Mouse (Mus musculus) gastrocnemius, adult 18-20 months (tissue): ENCODE data around the gene Lpp. TPM values are rescaled to one million over a fixed set of nuclear protein-coding genes. Genes with fewer than 3 reads are reported as not detected.
A peak's percentile ranks its signal among the peaks of the same experiment; 100 is the strongest.

ENCODE experiments used
- DNase-seq: peaks from one replicate; pipeline ENCODE4 v3.0.0; 2021; ENCODE audit warnings: low spot score
- total RNA-seq, 2 experiments: library from RNA; stranded (reverse); gene quantifications; 2 replicates each; pipeline ENCODE4 v1.2.3; 2021

Gene Lpp
- total RNA-seq, 2 experiments from 2014 or later: 13.4 to 17.4 TPM

DNA sequence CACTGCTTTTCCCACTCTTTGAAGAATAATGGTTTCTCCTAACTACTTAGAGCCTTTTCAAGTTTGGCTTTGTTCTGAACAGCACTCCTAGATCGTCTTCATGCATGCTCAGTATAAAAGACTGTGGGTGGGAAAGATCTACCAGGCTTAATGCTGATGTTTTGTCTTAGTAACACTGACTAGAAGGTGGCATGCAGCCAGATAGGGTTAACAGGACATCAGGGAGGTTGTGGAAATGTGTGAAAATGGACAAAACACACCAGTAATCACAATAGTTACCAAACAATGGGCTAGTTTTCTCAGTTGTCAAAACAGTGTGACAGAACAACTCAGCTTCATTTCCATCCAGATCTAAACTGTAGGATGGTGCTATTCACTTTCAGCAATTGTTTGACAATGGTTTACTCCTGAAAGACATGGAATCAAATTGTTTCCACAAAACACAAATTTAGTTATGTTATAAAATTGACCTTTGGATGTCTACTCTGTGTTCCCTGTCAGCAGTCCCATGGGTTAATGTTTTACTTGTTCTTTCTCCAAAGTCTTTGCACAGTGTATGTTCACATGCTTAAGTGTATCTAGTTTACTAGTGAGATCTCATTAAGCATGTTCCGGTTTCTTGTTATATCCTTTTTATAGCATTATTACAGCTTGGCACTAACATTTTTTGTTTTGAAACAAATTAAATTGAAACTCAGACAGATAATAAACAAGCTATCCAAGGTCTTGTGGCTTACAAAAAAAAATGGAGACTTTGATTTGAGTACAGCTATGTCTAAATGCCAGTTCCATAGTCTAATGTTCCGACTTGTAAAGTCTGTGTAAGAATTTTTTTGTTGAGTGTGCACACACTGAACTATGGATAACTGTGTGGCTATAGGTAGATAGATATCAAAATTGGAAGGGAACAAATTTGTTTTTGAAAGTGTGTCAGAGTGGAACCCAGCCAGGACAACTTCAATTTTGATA, 229.2 kb downstream of the Lpp start:
- DNase-seq: no peak

GRCm38 (mm10) chr16:24624335-24624734, 231.0 kb downstream of the Lpp start:
- no peak for DNase-seq

DNA sequence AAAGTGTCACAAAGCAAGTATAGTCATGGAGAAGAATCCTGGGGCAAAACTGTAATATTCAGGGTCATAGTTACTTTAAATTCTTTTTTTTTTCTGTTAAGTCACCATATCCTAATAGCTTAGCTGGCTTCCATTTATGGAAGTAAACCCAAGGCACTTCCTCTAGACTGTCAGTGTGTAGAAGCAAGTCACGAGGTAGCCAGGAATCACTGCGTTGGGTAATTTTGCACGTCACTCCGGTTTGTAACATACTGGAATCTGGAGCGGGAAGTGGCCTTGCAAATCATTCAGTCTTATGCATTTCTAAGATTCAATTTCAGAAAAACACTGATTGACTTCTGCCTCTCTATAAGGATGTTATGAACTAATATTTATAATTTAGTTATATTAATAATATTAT, 232.3 kb downstream of the Lpp start:
- no peak for DNase-seq

DNA sequence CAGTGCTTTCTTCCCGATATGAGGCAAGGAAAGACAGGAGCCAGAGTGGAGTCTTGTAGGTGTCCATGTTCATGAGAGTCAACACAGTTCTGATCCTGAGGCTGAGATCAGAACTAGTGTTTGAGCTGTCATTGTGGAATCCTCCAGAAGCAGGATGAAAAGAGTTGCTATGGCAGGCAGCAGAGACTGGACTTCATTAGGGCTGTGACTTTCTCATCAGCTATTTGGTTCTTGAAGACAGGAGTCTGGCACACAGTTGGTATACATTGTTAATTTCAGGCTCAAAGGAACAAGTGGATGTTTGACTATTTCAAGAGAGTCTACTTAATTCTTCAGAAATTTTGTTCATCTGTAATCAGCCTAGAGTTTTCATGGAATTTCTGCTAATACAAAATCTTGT, 235.5 kb downstream of the Lpp start:
- no peak for DNase-seq

GRCm38 (mm10) chr16:24629218-24630172, 236.2 kb downstream of the Lpp start:
- no peak for DNase-seq

GRCm38 (mm10) chr16:24635381-24635919, 242.1 kb downstream of the Lpp start:
- DNase-seq: no peak

- DNase-seq: no peak
These were observed 243.6 kb downstream of the Lpp start for GRCm38 (mm10) chr16:24636894-24637293.

DNA sequence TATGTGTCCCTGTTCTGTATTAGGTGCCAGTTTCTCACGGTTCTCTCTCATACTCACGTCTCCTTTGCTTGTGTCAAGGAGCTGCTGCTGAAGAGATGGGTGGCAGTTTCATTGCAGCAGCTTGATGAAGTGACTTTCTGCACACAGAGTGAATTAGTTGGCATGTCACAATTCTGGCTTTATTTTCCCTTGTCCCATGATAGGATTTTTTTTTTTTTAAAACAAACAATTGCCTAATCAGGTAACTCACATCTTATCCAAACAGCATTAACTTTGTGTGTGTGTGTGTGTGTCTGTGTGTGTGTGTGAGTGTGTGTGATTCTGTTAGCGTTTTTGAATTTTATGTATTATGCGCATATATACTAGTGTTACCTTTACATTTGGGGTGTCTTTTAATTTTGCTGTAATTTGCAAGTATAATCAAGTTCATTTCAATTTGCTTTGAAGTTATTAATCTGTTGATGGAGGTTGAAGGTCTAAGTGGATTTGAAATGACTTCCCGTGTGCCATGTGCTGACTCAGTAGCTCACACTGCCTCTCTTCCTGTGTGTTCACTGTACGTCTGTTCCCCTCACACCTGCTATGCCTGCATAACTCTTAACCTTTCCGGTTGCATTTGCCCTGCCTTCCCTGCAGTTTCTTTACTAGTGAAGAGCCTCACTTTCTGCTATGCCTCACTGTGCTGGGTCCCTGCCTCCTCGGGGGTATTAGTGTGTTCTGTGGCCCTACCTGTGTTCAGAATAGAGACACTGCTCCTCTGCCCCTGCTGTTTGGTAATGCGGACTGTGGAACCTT, 247.9 kb downstream of the Lpp start:
- no peak for DNase-seq

DNA sequence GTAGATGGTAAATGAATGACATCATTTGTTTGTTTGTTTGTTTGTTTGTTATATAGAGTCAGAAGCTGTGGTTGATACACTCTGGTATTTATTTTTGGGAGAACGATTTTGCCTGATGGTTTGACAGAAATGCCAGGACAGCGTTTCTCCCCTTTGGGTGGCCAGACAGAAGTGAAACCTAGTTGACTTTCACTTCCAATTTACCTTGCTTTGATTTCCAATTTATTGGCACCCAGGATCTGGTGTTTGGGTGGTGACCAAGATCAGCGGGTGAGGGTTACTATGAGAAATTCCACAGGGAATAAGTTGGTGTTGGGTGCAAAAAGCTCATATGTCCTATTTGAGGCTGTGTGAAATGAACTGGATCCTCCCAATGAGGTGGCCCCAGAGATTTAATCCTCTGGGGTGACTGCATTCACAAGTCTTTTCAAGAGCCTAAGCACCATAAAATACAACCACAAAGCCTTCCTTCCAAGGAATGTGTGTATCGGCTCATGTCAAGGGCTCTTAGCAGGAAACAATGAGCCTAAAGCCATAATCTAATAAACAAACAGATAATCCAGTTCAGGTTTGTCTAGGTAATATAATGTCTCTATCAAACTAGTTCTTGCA, 249.8 kb downstream of the Lpp start:
- no peak for DNase-seq

GRCm38 (mm10) chr16:24644154-24644553, 250.8 kb downstream of the Lpp start:
- DNase-seq: no peak

DNA sequence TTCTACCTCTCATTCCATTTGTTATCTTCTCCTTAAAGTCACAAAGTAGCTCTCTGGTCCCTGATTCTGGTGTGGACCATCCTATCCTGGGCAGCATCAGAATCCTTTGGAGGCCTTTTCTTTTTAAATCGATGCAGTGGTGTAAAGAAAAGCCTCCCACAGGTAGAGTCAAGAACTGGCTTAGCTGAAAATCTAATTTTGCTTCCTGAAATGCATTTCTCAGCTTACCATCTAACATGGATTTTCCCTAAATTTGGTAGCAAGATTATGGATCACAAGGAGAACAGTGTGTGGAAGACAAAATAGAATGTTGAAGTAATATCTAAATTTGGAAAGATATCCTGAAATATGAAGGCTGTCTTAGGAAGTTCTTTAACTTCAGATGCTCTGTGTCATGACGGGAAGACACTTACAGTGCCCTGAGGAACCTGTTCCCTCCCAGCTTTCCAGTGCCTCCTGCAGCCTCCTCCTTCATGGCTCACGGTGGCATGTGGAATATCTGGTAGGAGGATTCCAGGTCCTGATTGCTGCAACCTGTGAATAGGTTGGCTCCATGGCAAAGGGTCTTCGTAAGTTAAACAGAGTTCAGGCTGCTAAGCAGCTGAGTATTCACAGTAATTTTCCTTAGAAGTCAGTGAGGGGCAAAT, 251.6 kb downstream of the Lpp start:
- DNase-seq: no peak

DNA sequence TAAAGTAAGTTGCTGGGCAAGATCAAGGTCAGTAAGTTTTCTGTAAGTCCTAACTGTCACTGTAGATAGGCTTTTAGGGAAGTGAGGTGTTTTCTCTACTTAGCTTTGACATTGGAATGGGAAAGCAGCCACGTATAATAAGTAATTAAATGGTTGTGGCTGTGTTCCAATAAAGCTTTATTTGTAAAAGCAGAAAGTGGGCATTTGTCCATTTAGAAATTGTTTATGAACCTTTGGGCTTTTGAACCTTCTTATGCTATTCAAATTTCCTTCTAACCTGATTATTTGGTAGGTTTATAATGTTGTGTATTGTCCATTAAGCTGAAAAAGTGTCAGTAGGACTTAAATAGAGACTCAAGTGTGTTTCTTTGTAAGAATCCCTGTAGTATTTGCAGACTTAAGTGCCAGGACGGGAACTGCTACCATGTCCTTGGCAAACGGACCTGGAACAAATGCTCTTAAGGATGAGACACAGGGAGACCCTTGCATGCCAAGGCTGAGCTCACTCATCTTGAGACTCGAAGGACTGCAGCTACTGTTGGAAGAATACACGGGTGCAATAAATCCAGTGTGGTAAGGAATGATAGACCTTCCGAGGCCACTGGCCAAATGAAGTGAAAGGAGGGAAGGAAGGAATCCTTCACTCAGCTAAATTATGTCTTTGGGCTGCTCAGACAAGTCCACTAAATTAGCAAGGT, 252.7 kb downstream of the Lpp start:
- peak; percentile 47 for DNase-seq

- DNase-seq: no peak
These were observed 258.6 kb downstream of the Lpp start for GRCm38 (mm10) chr16:24651655-24652654.

DNA sequence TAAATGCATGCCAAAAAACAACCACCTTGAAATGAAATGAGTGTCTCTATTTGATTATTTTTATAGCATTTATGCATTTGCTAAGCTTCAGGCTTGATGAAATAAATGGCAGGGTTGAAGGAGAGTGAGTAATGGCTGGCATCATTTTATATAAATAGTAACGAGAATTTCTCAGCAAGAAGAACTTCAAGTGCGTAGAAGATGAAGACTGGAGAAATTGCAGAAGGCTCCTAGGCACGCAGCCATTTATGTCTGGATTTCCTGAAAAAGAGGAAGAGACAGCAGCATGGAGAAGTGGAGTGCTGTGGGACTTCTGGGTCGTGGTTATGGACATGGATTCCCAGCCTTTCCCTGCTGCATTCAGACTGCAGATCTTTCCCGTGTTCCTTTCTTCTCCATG, 259.7 kb downstream of the Lpp start:
- DNase-seq: no peak

- no peak for DNase-seq
These were observed 261.8 kb downstream of the Lpp start for GRCm38 (mm10) chr16:24655116-24655515.

GRCm38 (mm10) chr16:24656026-24656425, 262.7 kb downstream of the Lpp start:
- DNase-seq: no peak

GRCm38 (mm10) chr16:24656752-24657151, 263.4 kb downstream of the Lpp start:
- DNase-seq: no peak

- no peak for DNase-seq
These were observed 265.7 kb downstream of the Lpp start for GRCm38 (mm10) chr16:24659049-24659448.
